Mouse (Mus musculus) CH12.LX (cell line): ENCODE results near the gene Xpc.

Experiments used
- CTCF ChIP-seq, 2 experiments: IDR thresholded peaks in 1 of 2; conservative IDR thresholded peaks in 1 of 2; 2 replicates each; pipeline ENCODE4 v1.5.1; 2011 to 2012; ENCODE audit warnings: low read depth in 2 of 2, low read length in 2 of 2, improper control_type of control experiment in 1 of 2, inconsistent platforms in 1 of 2, mild to moderate bottlenecking in 1 of 2, moderate library complexity in 1 of 2
- E2F4 ChIP-seq: IDR thresholded peaks from 2 replicates; pipeline ENCODE4 v1.6.1; 2011; ENCODE audit warnings: low read depth, low read length, improper control_type of control experiment; ENCODE audit not compliant: insufficient replicate concordance
- ELF1 ChIP-seq: IDR thresholded peaks from 2 replicates; pipeline ENCODE4 v1.6.1; 2014; ENCODE audit warnings: low read depth, mild to moderate bottlenecking, inconsistent platforms, low read length, improper control_type of control experiment
- HCFC1 ChIP-seq: IDR thresholded peaks from 2 replicates; pipeline ENCODE4 v1.6.1; 2012; ENCODE audit warnings: low read depth, mild to moderate bottlenecking, inconsistent platforms, low read length, improper control_type of control experiment
- NELFE ChIP-seq: IDR thresholded peaks from 2 replicates; pipeline ENCODE4 v1.6.1; 2011; ENCODE audit warnings: low read depth, low read length, improper control_type of control experiment
- POLR2A ChIP-seq: IDR thresholded peaks from 2 replicates; pipeline ENCODE4 v1.6.1; 2011; ENCODE audit warnings: low read depth, mild to moderate bottlenecking, improper control_type of control experiment, low read length
- ZKSCAN1 ChIP-seq: IDR thresholded peaks from 2 replicates; pipeline ENCODE4 v1.6.1; 2012; ENCODE audit warnings: low read depth, inconsistent platforms, low read length, improper control_type of control experiment, borderline replicate concordance

DNA sequence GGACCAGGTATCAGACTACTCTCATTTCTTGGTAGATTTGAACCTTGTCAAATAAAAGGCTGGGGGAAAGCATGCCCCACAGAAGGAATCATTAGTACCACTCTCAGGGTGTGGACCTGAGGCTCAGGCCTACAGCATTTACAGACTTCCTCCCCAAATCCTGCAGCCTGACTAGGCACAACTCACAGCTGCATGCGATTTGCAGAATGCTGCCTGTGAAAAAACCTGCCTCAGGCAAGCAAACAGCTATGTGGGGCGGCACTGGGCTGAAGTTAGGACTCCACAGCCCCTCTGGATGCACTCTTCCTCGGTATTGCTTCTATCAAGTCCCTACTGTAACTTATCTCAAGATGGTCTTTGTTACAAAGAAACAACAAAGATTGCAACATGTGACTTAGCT, 7.6 kb downstream of the Xpc start:
- TF ChIP-seq HCFC1 (no peak), POLR2A (no peak), CTCF (conservative IDR thresholded peaks at IDR 0.05 in 1 of 2, IDR thresholded peaks at IDR 0.05 in 1 of 2; ENCODE audit: low read depth in 2 of 2, low read length in 2 of 2) (no peak), NELFE (no peak), ZKSCAN1 (no peak), E2F4 (no peak), ELF1 (no peak)
